Mouse (Mus musculus) neural tube, postnatal 0 days (tissue): ENCODE measurements around the gene Eif4e2. TPM values are rescaled to one million over a fixed set of nuclear protein-coding genes. Genes with fewer than 3 reads are reported as not detected.

Source experiments
- polyA plus RNA-seq: library from polyadenylated mRNA; unstranded; fragments of >200 nt; fragmentation: Nextera tagmentation; extraction: Ambion mirVana; gene quantifications from 2 replicates; pipeline ENCODE4 v1.2.1, GENCODE M21; 2015

Gene Eif4e2
- polyA plus RNA-seq = 84.6 and 85.2 TPM in 2 replicates

DNA sequence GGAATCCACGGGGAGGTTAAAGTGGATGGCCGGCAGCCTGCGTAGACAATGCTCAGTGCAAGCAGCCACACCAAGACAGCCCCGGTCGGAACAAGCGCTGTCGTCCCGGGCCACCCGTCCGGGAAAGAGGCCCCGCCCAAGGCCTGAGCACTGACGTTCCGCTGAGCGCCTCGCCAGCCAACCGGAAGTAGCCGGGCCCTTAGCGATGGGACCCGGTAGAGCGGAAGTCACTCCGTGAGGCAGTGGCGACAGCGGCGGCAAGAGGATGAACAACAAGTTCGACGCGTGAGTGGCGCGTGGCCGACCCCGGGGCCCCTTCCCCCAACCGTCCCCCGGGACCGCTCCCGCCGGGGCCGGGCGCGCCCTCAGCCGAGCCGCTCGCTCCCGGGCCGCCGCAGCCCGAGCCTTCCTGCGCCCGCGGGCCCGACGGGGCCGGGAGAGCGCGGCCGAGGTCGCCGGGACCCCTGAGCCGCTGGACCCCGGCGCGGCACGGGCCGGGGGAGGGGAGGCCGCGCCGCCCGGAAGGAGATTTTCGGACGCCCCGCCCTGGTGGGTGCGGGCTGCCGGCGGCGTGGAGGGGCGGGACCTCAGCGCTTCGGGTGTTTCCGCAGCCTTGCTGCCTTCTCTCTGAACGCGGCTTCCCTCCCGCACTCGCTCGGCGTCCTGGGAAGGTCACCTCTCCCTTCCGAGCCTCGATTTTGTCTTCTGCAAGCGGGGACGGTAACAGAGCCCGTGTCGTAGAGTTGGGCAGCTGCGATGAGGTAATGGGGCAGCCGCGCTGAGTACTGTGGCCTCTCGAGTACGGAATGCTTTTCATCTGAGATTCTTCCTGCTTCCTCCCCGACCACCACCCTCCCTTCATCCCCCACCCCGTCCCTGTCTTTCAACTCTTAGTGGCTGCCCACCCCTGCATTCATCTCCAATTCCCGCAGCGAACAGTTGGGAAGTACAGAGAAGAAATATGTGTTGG is at the start of gene Eif4e2:
TSS of gene Eif4e2 (plus strand) at position 180 of the 970 bp plus-strand sequence.

DNA sequence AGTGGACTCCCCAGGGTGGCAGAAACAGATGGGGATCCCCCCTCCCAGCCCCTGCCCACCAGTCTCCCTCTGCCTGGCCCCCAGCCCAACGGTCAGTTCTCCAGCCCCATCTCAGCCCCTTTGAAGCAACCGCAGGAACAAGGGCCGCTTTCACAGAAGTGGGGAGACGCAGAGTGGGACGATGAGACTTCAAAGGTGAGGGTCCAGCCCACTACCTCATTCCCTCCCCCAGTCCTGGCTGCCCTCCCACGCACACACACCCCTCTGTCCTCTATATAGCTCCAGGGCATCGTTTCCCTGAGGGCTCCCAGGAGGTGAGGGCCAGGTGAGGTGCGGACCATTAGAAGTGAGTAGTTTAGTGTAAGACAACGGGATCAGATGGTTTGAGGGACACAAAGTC is 30.7 kb upstream of the Eif4e2 start, which contains the start of gene Prss56:
TSS of gene Prss56 (plus strand) at position 301 of the 400 bp plus-strand sequence.

DNA sequence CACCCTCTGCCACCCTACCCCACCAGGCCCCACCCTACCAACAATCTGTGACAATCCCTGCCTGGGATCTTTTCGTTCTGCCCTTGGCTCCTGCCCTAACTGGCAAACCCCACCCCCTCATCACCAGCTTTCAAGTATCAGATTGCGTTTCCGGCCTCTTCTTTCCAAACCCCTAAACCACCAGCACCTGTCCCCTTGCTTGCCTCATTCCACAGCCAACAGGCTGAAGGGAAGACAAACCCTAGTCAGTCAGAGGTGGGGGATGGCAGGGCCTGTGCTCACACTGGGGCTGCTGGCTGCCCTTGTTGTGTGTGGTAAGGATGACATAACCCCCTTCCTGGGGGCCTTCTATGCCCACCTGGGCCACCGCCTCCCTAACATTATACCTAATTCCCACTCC is 23.3 kb upstream of the Eif4e2 start, which contains the start of gene Chrnd:
TSS of gene Chrnd (plus strand) at position 179 of the 400 bp plus-strand sequence.

DNA sequence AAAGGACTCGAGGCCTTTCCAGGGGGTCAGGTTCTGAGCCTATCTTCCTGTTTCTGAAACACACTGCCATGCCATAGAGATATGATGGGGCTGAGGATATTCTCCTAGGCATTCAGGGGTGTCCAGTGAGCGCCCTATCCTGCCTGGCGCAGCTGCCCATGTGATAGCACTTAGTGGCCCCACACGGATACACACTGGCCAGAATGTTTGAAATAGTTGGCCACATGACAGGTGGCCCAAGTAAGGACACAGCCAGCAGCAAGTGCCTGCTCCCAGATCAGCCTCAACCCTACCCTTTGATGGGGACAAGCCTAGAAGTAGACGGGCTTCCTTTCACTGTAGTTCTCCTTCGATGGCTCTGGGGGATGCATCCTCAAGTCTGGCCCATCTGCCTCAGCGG is 9.2 kb upstream of the Eif4e2 start, which contains the start of gene Chrng:
TSS of gene Chrng (plus strand) at position 193 of the 400 bp plus-strand sequence.

DNA sequence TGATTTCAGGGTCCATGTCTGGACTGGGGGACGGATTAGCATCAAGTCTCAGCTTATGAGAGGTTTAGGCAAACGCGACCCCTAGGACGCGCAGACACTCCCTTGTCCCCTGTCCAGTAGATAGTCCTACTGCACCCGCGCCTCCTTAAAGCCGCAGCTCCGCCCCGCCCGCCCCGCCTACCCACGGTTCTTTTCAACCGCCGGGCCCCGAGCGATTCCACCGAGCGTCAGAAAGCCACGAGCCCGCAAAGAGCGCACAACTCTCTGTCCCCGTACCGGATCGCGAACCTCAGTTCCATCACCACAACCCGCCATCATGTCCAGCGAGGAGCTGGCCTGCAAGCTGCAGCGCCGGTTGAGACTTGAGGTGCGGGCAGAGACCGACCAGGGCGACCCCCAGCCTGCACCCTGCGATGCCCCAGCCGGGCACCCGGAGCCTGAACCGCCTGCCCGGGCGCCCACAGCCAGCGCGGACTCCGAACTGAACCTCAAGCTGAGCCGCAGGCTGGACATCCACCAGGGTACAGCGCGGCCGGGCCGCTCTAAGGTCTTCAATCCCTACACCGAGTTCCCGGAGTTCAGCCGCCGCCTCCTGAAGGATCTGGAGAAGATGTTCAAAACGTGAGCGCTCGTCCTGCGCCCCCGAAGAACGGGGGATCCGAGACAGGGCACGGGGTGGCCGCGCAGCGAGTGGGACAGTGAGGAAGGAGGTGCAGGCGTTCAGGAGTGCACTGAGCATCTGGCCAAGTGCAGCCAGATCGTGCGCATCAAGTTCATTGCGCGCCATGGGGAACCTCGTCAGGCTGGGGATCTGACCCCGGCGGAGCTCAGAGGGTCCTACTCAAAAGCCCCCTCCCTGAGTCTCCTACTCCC is 50.7 kb downstream of the Eif4e2 start, which contains the start of gene Efhd1:
TSS of gene Efhd1 (plus strand) at position 230 of the 873 bp plus-strand sequence.

Other genes with a start within 250 kb of the Eif4e2 start
- gene Alppl2, start 124.0 kb upstream of the Eif4e2 start, polyA plus RNA-seq = not detected in 2 replicates
- gene Alpi, start 112.3 kb upstream of the Eif4e2 start, polyA plus RNA-seq = 0.15 TPM in 1 of 2 replicates, not detected in the other
- gene Akp3, start 88.9 kb upstream of the Eif4e2 start, polyA plus RNA-seq = 0.14 TPM in 1 of 2 replicates, not detected in the other
- gene Ecel1, start 57.4 kb upstream of the Eif4e2 start, polyA plus RNA-seq = 83.4 and 84.8 TPM in 2 replicates
- gene Prss56, start 30.6 kb upstream of the Eif4e2 start, polyA plus RNA-seq = 3.2 and 4.3 TPM in 2 replicates
- not detected in 2 replicates for gene Chrnd, start 23.3 kb upstream of the Eif4e2 start, polyA plus RNA-seq
- gene Chrng, start 9.3 kb upstream of the Eif4e2 start, polyA plus RNA-seq = not detected in 2 replicates
- gene Efhd1, start 50.4 kb downstream of the Eif4e2 start, polyA plus RNA-seq = 4.9 and 5.0 TPM in 2 replicates
- 44.7 and 50.5 TPM in 2 replicates for gene Gigyf2, start 113.1 kb downstream of the Eif4e2 start, polyA plus RNA-seq
- 4.1 and 7.9 TPM in 2 replicates for gene Kcnj13, start 180.8 kb downstream of the Eif4e2 start, polyA plus RNA-seq